Mouse (Mus musculus) heart, adult 8-10 months (tissue): ENCODE results near the gene Esp1. TPM values are rescaled to one million over a fixed set of nuclear protein-coding genes. Genes with fewer than 3 reads are reported as not detected.
"Not testable (repeated sequence)": the region's sequence is repeated elsewhere in the genome, so short reads cannot be mapped to it uniquely, and the experiment has no call there.

Experiments used
- DNase-seq: peaks from one replicate; pipeline ENCODE4 v3.0.0; 2022; ENCODE audit warnings: low spot score
- total RNA-seq, 4 experiments: library from RNA; stranded (reverse); gene quantifications; 2 replicates each; pipeline ENCODE4 v1.2.4; 2022

Esp1 gene
- total RNA-seq, result not detected

DNA sequence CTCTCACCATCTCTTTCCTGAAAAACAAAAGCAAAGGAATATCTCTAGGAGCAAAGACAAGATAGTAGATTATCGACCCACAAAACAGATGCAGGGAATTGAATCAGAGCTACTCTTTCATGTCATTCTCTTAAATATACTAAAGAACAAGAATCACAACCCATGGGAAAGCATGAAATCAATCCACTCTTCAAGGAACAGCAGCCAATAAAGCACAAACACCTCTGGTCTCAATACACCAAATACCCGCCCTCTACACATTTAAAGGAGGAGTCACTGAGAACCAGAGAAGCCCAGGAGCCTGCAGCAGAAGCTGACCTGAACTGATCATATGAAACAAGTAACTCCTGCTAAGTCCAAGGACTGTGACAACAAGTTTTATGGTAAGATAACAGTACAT is at the start of gene Esp1:
Gene Esp1 (plus strand): TSS at position 301 of the 400 bp plus-strand sequence.
- no peak for DNase-seq

DNA sequence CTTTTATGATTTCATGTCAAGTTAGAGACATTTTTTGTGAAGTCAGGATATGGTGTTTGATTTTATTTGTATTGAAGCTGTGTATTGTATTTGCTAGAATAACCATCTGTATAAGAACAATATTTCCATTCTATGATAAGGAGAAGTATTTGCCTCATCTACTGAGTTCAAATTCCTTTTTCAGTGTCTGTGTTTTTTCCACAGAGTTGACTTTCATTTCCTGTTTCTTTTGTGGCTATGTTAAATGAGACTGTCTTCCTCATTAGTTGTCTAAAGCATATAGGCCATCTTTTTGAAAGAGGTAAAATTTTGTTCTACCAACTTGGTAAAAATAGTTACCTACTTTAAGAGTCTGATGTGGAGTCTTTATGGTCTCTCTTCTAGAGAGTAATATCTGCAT is 10.6 kb upstream of the Esp1 start:
- DNase-seq, result no peak

DNA sequence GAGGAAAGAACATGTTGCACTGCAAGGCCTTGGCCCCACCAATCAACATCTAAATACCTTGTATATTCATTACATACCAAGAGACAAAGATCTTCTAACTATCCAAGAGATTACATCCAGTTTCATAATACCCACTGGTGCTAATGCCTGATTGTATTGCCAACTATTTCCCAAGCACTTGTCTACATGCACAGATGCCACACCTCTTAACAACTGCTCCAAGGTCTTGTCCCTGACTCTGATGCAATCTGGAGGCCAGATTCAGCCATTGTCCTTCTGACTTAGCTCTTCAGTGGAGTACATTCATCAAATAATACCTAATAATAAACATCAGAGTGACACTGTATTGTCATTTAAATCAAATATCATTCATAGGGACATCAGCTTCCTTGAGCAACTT is 9.9 kb upstream of the Esp1 start:
- not testable (repeated sequence) for DNase-seq

DNA sequence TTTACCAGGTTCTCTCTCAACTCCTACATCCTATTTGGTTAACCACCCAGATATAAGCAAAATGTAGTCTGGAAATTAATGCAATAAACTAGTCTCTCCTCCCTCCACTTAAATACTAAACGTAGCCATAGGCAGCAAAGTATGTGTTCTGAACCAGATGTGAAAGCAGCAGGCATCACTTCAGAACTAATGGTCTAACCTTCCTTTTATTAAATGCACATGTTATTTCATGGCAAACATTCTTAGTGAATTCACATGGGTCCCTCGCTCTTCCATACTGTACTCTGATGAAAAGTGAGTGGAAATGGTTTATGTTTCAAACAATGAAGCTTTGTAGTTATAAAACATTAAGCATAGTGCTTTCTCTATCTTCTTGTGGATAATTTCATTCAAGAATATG is 4.4 kb downstream of the Esp1 start:
- DNase-seq, result no peak

DNA sequence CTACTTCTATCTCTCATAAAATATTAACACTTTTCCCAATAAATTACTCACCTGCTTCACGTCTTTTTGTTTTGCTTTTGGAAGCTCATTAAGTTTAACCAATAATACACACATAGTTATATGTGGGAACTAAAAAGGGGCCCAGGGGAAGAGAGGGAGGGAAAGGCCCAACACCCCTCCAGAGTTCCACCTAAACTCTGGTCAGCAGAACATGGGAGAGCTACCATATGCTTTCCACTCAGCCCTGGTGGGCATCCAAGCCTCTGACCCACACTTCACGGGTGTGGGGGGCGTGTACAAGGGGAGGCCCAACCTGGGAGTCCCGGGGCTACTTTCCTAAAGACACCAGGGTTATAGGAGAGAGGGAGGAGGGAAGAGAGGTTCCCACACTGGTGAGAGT is 4.8 kb downstream of the Esp1 start:
- DNase-seq, result no peak

DNA sequence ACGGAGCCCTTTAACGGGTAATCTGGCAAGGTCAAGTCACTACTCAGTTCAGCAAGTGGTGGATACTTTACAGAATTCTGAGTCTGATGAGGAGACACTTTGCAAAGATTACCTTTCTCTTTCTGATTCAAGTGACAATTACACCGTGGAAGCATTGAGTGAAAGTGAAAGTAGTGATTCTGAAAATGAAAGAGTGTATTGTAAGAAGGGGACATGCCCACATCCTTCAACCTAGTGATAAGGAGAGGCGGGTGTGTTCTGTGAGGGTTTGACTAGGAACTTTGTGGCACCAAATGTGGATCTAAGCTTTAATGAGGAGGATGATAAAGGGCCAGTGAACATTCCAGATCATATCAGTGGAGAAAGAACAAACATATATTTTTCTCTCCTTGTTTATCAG is 36.7 kb downstream of the Esp1 start:
- DNase-seq, result no peak

DNA sequence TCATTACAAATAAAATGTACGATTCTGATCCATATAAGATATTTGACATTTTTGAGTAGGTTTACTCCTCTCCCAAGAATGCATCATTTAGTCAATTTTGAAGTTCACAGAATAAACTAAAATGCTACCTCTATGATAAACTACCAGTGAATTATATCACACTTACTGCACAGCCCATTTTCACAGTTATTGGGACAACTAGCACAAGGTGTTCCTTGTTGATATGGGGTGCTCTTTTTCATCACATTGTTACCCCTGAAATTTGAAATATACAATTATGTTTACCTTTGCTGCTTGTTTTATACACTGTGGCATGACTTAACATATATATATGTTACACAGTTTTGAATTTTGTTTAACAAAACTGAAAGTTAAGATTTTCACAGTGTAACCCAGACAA is 40.2 kb downstream of the Esp1 start:
- no peak for DNase-seq

Other genes with a start within 250 kb of the Esp1 start
- gene Esp8, start 207.1 kb upstream of the Esp1 start, total RNA-seq, result not detected
- gene Esp6, start 165.6 kb upstream of the Esp1 start, total RNA-seq, result not detected
- gene Esp4, start 128.5 kb upstream of the Esp1 start, total RNA-seq, result not detected
- not detected for gene Esp3, start 95.0 kb upstream of the Esp1 start, total RNA-seq
- not detected for gene Crisp2, start 79.9 kb downstream of the Esp1 start, total RNA-seq
- gene Rhag, start 84.0 kb downstream of the Esp1 start, total RNA-seq, result under 1 TPM in 1 of 4 experiments, not detected in 3; 0.23 TPM
- under 1 TPM in 3 of 4 experiments, not detected in 1; 0.25 to 0.84 (median 0.41) TPM for gene 9130008F23Rik, start 153.4 kb downstream of the Esp1 start, total RNA-seq
- gene Glyatl3, start 187.2 kb downstream of the Esp1 start, total RNA-seq, result not detected
- 100 to 1,000 TPM; 171 to 198 (median 185) TPM for gene Mut, start 207.6 kb downstream of the Esp1 start, total RNA-seq
- 1 to 10 TPM; 5.2 to 7.0 (median 6.3) TPM for gene Cenpq, start 207.9 kb downstream of the Esp1 start, total RNA-seq